Mouse (Mus musculus) thymus, adult 2 months (tissue): ENCODE data around the gene Duoxa1.

ENCODE experiments used
- CTCF ChIP-seq: fragments of 200-500 bp; IDR thresholded peaks from 2 replicates; pipeline ENCODE4 v1.5.1; 2012; ENCODE audit warnings: mild to moderate bottlenecking, control low read depth, low read length, moderate library complexity, borderline replicate concordance; ENCODE audit not compliant: control insufficient read depth, poor library complexity, insufficient read depth; ENCODE audit errors: extremely low read depth
- POLR2A ChIP-seq: fragments of 200-500 bp; IDR thresholded peaks from 2 replicates; pipeline ENCODE4 v1.6.1; 2012; ENCODE audit warnings: mild to moderate bottlenecking, low read length, control low read depth, moderate library complexity; ENCODE audit not compliant: control insufficient read depth, poor library complexity, insufficient read depth; ENCODE audit errors: extremely low read depth

DNA sequence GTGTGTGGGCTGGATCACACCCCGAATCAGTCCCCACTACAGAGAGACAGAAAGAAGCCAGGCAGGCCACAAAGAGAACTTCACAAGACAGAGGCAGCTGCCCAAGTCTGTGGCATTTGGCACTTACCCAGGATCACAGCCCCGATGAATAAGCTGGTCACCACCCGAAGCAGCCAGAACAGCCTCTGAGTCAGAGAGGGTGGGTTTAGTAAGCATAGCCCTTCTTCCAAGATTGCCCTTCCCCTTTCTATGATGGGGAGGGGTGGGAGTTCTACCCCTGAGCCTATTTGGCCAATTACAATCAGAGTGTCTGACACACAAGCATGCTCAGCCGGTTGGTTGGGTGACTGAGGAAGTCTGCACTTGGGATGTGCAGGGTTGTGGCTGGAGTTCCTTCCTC is 7.3 kb downstream of the Duoxa1 start:
- TF ChIP-seq POLR2A (no peak), CTCF (no peak)
